Mouse (Mus musculus) left cerebral cortex, postnatal 25 days (tissue): Measurements from ENCODE around the gene Gapdh. TPM values are rescaled to one million over a fixed set of nuclear protein-coding genes. Genes with fewer than 3 reads are reported as not detected.
"Not testable (repeated sequence)": the region's sequence is repeated elsewhere in the genome, so short reads cannot be mapped to it uniquely, and the experiment has no call there.

Experiments used
- DNase-seq, 2 experiments: peaks; one replicate each; pipeline ENCODE4 v3.0.0; 2022; ENCODE audit warnings: low spot score in 2 of 2, mixed read lengths in 1 of 2
- intact Hi-C: fragments of 180-260 bp; cut with DNase I; formaldehyde crosslinking; loops from one replicate; pipeline ENCODE4 v1.15.1; 2025
- total RNA-seq, 2 experiments: library from RNA; stranded (reverse); gene quantifications; 2 replicates each; pipeline ENCODE4 v1.2.3; 2021

Gene Gapdh
- total RNA-seq, 2 experiments from 2014 or later = 2,469 to 2,584 TPM

GRCm38 (mm10) chr6:125172474-125172873 is 6.2 kb upstream of the Gapdh start:
- intact Hi-C loops = no loop called here
- DNase-seq = no peak

DNA sequence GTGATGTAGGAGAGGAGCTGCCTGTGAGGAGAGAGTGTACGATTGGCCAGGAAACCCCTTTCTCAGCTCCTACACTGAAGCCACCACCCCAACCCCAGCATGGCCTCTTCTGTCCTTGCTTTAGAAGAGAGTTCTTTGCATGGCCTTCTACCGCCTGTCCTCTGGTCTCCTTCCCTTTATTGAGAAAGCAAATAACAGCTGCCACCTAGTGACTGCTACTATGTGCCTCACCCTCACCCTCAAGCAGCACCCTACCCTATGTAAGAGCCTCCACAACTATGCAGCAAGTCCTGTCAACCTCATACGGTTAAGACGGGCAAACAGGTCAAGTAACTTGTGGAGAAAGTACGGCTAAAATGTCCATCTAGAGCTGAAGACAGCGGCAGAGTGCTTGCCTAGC is 3.9 kb upstream of the Gapdh start:
- intact Hi-C loops = no loop called here
- DNase-seq = no peak

- intact Hi-C loops = loop anchor here (5.0 kb wide), 1 partner anchor 49 kb away; the partner anchor contains the start of gene Vamp1
- peak in 1 of 2 experiments; percentile 58 for DNase-seq
These were observed 1.8 kb upstream of the Gapdh start for GRCm38 (mm10) chr6:125168086-125168485.

DNA sequence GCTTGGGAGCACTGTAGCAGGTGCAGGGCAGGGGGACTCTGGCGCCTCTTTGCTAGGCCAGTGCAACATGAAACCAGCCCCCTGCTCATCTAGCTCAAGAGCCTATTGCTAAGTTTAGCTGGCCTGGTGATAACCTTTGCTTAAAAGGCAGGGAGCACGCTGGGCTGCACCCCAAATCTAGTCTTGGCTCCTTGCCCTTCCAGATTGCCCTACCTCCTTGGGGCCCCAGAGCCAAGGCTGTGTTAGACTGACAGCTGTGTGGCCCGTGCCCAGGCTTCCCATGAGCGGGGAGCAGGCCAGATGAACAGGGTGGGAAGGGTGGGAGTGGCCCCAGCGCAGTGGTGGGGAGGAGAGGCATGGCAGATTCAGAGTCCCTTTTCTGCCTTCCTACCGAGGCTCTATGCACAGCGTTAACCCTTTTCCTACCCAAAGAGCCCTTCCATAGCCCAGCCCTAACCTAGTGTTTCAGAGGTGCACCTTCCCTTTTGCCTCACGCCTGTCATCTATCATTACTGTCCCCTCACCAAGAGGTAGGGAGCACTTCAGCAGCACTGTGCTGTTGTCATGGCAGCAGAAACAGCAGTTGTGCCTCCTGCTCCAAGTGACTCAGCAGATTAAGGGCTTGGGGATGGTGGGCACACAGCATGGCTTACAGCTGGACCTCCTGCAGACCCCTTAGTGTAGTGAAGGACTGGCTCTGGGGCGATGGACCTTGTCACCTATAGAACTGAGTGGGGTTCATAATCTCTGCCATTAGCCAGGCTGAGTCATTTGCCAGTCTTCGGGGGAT is 789 bp upstream of the Gapdh start:
- DNase-seq = peak; percentile 60 to 62
- intact Hi-C loops = loop anchor here (5.0 kb wide), 1 partner anchor 50 kb away; the partner anchor contains the start of gene Vamp1

GRCm38 (mm10) chr6:125165328-125165891 is 857 bp downstream of the Gapdh start:
- intact Hi-C loops = loop anchor here (2.0 to 5.0 kb wide), 3 partner anchors 17 to 105 kb away; partner anchors contain the start of gene Vamp1
- DNase-seq = peak; percentile 98 to 99

- intact Hi-C loops = loop anchor here (2.0 to 5.0 kb wide), 3 partner anchors 16 to 106 kb away; partner anchors contain the start of gene Vamp1
- DNase-seq = peak; percentile 49 to 52
These were observed 1.5 kb downstream of the Gapdh start for GRCm38 (mm10) chr6:125164672-125165327.

DNA sequence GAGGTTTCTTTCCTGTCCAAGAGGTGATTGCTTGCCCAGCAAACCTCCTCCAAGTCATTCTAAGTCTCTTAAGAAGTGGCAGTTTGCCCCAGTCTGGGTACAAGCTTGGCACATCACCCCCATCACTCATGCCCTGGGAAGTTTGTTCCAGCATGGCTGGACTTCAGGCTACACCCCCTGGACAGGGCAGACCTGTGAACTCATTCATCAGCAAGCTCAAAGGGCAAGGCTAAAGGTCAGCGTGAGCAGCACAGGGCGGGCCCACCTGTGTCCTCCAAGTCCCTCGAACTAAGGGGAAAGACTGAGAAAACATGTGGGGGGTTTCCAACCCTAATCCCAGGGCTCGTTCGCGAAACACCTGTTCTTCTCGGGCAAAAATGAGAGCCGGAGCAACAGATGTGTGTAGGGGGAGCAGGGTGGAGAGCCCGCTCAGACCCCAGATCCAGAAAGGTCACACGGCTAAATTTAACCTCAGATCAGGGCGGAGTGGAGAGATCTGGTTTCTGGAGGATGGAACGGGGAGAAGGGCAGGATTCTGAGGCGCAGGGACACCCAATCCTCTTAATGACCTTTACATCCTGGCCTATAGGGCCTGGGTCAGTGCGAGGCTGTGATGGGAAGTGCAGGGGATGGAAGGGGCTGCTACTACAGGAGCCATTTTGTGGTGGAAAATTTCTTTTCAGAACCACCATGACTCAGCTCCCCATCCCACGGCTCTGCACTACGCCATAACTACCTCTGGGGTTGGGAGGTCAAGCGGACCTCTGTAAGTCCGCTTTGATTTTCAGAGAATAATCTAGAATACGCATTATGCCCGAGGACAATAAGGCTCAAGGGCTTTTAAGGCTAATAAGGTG is 2.2 kb downstream of the Gapdh start:
- DNase-seq = peak; percentile 33 to 62

GRCm38 (mm10) chr6:125162615-125163305 is 3.5 kb downstream of the Gapdh start:
- DNase-seq = not testable (repeated sequence)

More for the DNA sequence above, 2.2 kb downstream of the Gapdh start:
- intact Hi-C loops = loop anchor here (2.0 kb wide), 2 partner anchors 15 to 107 kb away; no protein-coding TSS in a partner anchor

DNA sequence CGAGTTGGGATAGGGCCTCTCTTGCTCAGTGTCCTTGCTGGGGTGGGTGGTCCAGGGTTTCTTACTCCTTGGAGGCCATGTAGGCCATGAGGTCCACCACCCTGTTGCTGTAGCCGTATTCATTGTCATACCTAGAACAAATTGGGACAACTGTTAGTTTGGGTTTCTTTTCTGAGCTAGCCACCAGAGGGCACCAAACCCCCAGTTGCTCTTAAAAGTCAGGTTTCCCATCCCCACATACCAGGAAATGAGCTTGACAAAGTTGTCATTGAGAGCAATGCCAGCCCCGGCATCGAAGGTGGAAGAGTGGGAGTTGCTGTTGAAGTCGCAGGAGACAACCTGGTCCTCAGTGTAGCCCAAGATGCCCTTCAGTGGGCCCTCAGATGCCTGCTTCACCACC is 4.3 kb downstream of the Gapdh start:
- DNase-seq = peak; percentile 66 to 82
- intact Hi-C loops = not testable (repeated sequence)

More at GRCm38 (mm10) chr6:125162615-125163305, 3.5 kb downstream of the Gapdh start:
- intact Hi-C loops = not testable (repeated sequence)

GRCm38 (mm10) chr6:125160854-125161760 is 5.2 kb downstream of the Gapdh start:
- intact Hi-C loops = no loop called here
- peak; percentile 60 to 72 for DNase-seq

GRCm38 (mm10) chr6:125160558-125160853 is 5.8 kb downstream of the Gapdh start:
- intact Hi-C loops = no loop called here
- DNase-seq = peak in 1 of 2 experiments; percentile 21

- intact Hi-C loops = no loop called here
- no peak for DNase-seq
These were observed 6.3 kb downstream of the Gapdh start for GRCm38 (mm10) chr6:125159773-125160557.

GRCm38 (mm10) chr6:125158944-125159492 is 7.2 kb downstream of the Gapdh start:
- DNase-seq = no peak
- intact Hi-C loops = no loop called here

DNA sequence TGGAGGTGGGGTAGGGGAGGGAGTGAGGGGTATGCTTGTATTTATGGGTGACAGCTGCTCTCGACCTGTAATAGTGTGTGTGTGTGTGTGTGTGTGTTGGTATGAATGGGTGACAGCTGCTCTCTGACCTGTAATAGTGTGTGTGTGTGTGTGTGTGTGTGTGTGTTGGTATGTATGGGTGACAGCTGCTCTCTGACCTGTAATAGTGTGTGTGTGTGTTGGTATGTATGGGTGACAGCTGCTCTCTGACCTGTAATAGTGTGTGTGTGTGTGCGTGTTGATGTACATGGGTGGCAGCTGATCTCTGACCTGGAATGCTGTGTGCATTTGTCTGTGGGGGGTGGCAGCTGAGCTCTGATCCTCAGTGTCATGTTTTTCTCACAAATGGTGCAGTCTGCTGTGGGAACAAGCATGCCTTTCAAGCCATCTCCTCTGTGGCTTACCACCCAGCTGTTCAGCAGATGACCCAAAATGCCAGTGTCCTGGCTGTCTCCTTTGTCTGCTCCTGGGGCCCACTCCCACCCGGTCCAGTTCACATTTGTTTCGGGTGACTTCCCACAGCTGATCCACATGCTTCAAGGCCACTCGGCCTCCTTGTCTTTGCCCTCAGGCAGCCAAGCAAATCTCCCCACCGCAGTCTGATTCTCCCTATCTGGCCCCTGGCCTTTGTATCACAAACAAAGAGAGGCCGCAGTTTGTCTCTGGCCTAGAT is 9.2 kb downstream of the Gapdh start:
- intact Hi-C loops = no loop called here
- DNase-seq = peak in 1 of 2 experiments; percentile 29

GRCm38 (mm10) chr6:125156491-125156890 is 9.8 kb downstream of the Gapdh start:
- intact Hi-C loops = no loop called here
- no peak for DNase-seq

GRCm38 (mm10) chr6:125155262-125155661 is 11.0 kb downstream of the Gapdh start:
- intact Hi-C loops = no loop called here
- DNase-seq = no peak
